Mouse (Mus musculus) hindbrain, embryonic 15.5 days (tissue): ENCODE measurements around the gene Pomt1. TPM values are rescaled to one million over a fixed set of nuclear protein-coding genes. Genes with fewer than 3 reads are reported as not detected.
"Not testable (repeated sequence)": the region's sequence is repeated elsewhere in the genome, so short reads cannot be mapped to it uniquely, and the experiment has no call there.

Experiments used
- ATAC-seq: fragments of 200-750 bp; cut with Nextera tagmentation; 2 replicates; pipeline ENCODE4 v1.8.0; 2017; ENCODE audit warnings: low read depth, moderate number of reproducible peaks, moderate TSS enrichment; ENCODE audit not compliant: low FRiP score
- H3K27ac ChIP-seq: fragments of 300-500 bp; sonication (generic); replicated peaks from 2 replicates; pipeline ENCODE4 v1.5.1; 2015; ENCODE audit warnings: mild to moderate bottlenecking, inconsistent platforms
- H3K27me3 ChIP-seq: fragments of 300-500 bp; sonication (generic); 2 replicates; pipeline ENCODE4 v1.6.1; 2015; ENCODE audit warnings: control low read depth, inconsistent platforms
- H3K36me3 ChIP-seq: fragments of 300-500 bp; sonication (generic); 2 replicates; pipeline ENCODE4 v1.6.1; 2015; ENCODE audit warnings: control low read depth, inconsistent platforms
- H3K4me1 ChIP-seq: fragments of 300-500 bp; sonication (generic); replicated peaks from 2 replicates; pipeline ENCODE4 v1.6.1; 2015; ENCODE audit warnings: control low read depth, inconsistent platforms
- H3K4me2 ChIP-seq: fragments of 300-500 bp; sonication (generic); 2 replicates; pipeline ENCODE4 v1.6.1; 2015; ENCODE audit warnings: moderate library complexity, mild to moderate bottlenecking, inconsistent platforms
- H3K4me3 ChIP-seq: fragments of 300-500 bp; sonication (generic); 2 replicates; pipeline ENCODE4 v1.5.1; 2015; ENCODE audit warnings: mild to moderate bottlenecking, inconsistent platforms
- H3K9ac ChIP-seq: fragments of 300-500 bp; sonication (generic); 2 replicates; pipeline ENCODE4 v1.6.1; 2015; ENCODE audit warnings: inconsistent platforms
- H3K9me3 ChIP-seq: fragments of 300-500 bp; sonication (generic); 2 replicates; pipeline ENCODE4 v1.6.1; 2016; ENCODE audit warnings: control low read depth, inconsistent platforms
- WGBS: fragments of 180-500 bp; shearing (Covaris S2); methylation state at CpG from one replicate; pipeline ENCODE4 v1.1.7; 2015; 5-methylcytosine and 5-hydroxymethylcytosine counted together
- polyA plus RNA-seq: library from polyadenylated mRNA; unstranded; fragments of >200 nt; fragmentation: Nextera tagmentation; extraction: Ambion mirVana; gene quantifications from 2 replicates; pipeline ENCODE4 v1.2.1, GENCODE M21; 2015

Pomt1 gene
- polyA plus RNA-seq, 1 experiment from 2014 or later: 33.6 TPM

- peak overlapping the region; percentile 67 for H3K4me2 ChIP-seq
- ATAC-seq: no peak
These were observed 53.2 kb downstream of the Pomt1 start for GRCm38 (mm10) chr2:32289578-32289977.

GRCm38 (mm10) chr2:32294348-32294747, 58.0 kb downstream of the Pomt1 start:
- Histone ChIP-seq H3K27me3 (no peaks in the 10 kb centered on the region), H3K9me3 (no peaks in the 10 kb centered on the region), H3K27ac (no peak overlapping the region), H3K4me1 (peaks cover 6% of the 10 kb centered on the region), H3K4me2 (no peak overlapping the region), H3K36me3 (peaks cover 28% of the 10 kb centered on the region), H3K4me3 (no peak overlapping the region), H3K9ac (no peak overlapping the region)
- no peak for ATAC-seq
- 78% methylated on average over 8 of the region's 8 CpGs for WGBS

More at GRCm38 (mm10) chr2:32289578-32289977, 53.2 kb downstream of the Pomt1 start:
- H3K27me3 ChIP-seq: no peaks in the 10 kb centered on the region
- no peaks in the 10 kb centered on the region for H3K9me3 ChIP-seq
- H3K9ac ChIP-seq: no peak overlapping the region
- 0 out of 2 replicates have a peak overlapping the region, but pooled peaks have one; percentile 83 for H3K4me3 ChIP-seq
- peaks cover 7% of the 10 kb centered on the region; the same call in 1 of the 2 replicates for H3K36me3 ChIP-seq
- peaks cover 26% of the 10 kb centered on the region for H3K4me1 ChIP-seq
- no peak overlapping the region for H3K27ac ChIP-seq

- 87% methylated on average over 3 of the region's 3 CpGs for WGBS
- Histone ChIP-seq H3K4me3 (no peak overlapping the region), H3K9me3 (no peaks in the 10 kb centered on the region), H3K27ac (no peak overlapping the region), H3K9ac (no peak overlapping the region), H3K27me3 (no peaks in the 10 kb centered on the region), H3K4me1 (no peaks in the 10 kb centered on the region), H3K4me2 (no peak overlapping the region), H3K36me3 (peaks cover 35% of the 10 kb centered on the region)
- no peak for ATAC-seq
These were observed 58.9 kb downstream of the Pomt1 start for GRCm38 (mm10) chr2:32295285-32295684.

GRCm38 (mm10) chr2:32295842-32296241, 59.5 kb downstream of the Pomt1 start:
- ATAC-seq, H3K27ac ChIP-seq, H3K4me3 ChIP-seq, H3K9ac ChIP-seq, H3K9me3 ChIP-seq, H3K4me1 ChIP-seq, H3K4me2 ChIP-seq, H3K27me3 ChIP-seq: not testable (repeated sequence)
- H3K36me3 ChIP-seq: peaks cover 38% of the 10 kb centered on the region
- 93% methylated on average over 2 of the region's 2 CpGs for WGBS

- no peak for ATAC-seq
- no peaks in the 10 kb centered on the region for H3K27me3 ChIP-seq
- WGBS: 91% methylated on average over 4 of the region's 4 CpGs
- no peak overlapping the region for H3K27ac ChIP-seq
- no peaks in the 10 kb centered on the region for H3K4me1 ChIP-seq
- no peak overlapping the region for H3K9ac ChIP-seq
- no peaks in the 10 kb centered on the region for H3K9me3 ChIP-seq
- peaks cover 69% of the 10 kb centered on the region for H3K36me3 ChIP-seq
- no peak overlapping the region for H3K4me2 ChIP-seq
- no peak overlapping the region for H3K4me3 ChIP-seq
These were observed 63.1 kb downstream of the Pomt1 start for GRCm38 (mm10) chr2:32299469-32299868.

GRCm38 (mm10) chr2:32302952-32303351, 66.6 kb downstream of the Pomt1 start:
- Histone ChIP-seq H3K9ac (no peak overlapping the region), H3K4me2 (no peak overlapping the region), H3K4me3 (no peak overlapping the region), H3K27ac (no peak overlapping the region), H3K4me1 (no peaks in the 10 kb centered on the region), H3K27me3 (no peaks in the 10 kb centered on the region), H3K36me3 (peaks cover 78% of the 10 kb centered on the region), H3K9me3 (no peaks in the 10 kb centered on the region)
- ATAC-seq: no peak
- WGBS: 92% methylated on average over 10 of the region's 10 CpGs

DNA sequence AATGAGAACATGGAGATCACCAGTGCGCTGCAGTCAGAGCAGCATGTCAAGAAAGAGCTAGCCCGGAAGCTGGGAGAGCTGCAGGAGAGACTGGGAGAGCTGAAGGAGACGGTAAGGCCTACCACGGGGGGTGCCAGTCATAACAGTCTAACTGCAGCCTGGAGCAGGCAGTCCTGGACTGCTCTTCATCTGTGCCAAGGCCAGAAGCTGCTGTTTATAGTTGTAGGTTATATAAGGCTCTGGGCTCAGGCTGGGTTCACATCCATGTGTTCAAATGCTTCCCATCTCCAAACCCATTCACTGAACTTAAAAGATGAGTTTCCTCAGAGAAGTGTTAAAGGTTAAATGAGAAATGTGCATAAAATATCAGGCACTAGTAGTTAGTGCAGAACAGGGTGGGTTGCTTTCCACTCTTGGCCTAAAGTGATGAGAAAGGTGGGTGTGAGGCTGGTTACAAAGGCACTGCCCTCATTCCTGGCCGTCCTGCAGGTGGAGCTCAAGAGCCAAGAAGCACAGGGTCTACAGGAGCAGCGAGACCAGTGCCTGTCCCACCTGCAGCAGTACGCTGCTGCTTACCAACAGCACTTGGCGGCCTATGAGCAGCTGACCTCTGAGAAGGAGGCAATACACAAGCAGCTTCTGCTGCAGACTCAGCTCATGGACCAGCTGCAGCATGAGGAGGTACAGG, 67.9 kb downstream of the Pomt1 start:
- Histone ChIP-seq H3K27ac (no peak overlapping the region), H3K9me3 (no peaks in the 10 kb centered on the region), H3K4me3 (no peak overlapping the region), H3K4me1 (no peaks in the 10 kb centered on the region), H3K27me3 (no peaks in the 10 kb centered on the region), H3K36me3 (peaks cover 75% of the 10 kb centered on the region), H3K9ac (no peak overlapping the region), H3K4me2 (no peak overlapping the region)
- ATAC-seq: 0 out of 2 replicates have a peak, but pooled peaks have one; percentile 23
- WGBS: 57% methylated on average over 8 of the region's 8 CpGs

Other genes starting within 250 kb of the Pomt1 start
- 0.62 and 0.67 TPM in 2 replicates for gene Fam78a, start 151.7 kb upstream of the Pomt1 start, polyA plus RNA-seq
- 27.5 and 29.5 TPM in 2 replicates for gene Plpp7, start 141.1 kb upstream of the Pomt1 start, polyA plus RNA-seq
- gene Prrc2b, start 85.5 kb upstream of the Pomt1 start, polyA plus RNA-seq: 79.7 and 81.1 TPM in 2 replicates
- 97.4 and 99.6 TPM in 2 replicates for gene Uck1, start 23.6 kb downstream of the Pomt1 start, polyA plus RNA-seq
- gene Golga2, start 50.8 kb downstream of the Pomt1 start, polyA plus RNA-seq: 31.5 and 32.0 TPM in 2 replicates
- gene Swi5, start 51.5 kb downstream of the Pomt1 start, polyA plus RNA-seq: 402 and 448 TPM in 2 replicates
- gene Ciz1, start 115.7 kb downstream of the Pomt1 start, polyA plus RNA-seq: 48.2 and 60.7 TPM in 2 replicates
- 77.2 and 86.0 TPM in 2 replicates for gene Dnm1, start 116.7 kb downstream of the Pomt1 start, polyA plus RNA-seq
- gene 1110008P14Rik, start 145.3 kb downstream of the Pomt1 start, polyA plus RNA-seq: 156 and 160 TPM in 2 replicates
- 0.73 and 1.2 TPM in 2 replicates for gene Lcn2, start 151.7 kb downstream of the Pomt1 start, polyA plus RNA-seq
- gene Ptges2, start 159.3 kb downstream of the Pomt1 start, polyA plus RNA-seq: 51.0 and 57.4 TPM in 2 replicates
- 4.8 and 5.8 TPM in 2 replicates for gene Naif1, start 213.9 kb downstream of the Pomt1 start, polyA plus RNA-seq
- gene Slc25a25, start 214.9 kb downstream of the Pomt1 start, polyA plus RNA-seq: 51.4 and 54.4 TPM in 2 replicates